Mouse (Mus musculus) CH12.LX (cell line): ENCODE data around the gene Slc35a5. TPM values are rescaled to one million over a fixed set of nuclear protein-coding genes. Genes with fewer than 3 reads are reported as not detected.

Experiments
- DNase-seq: peaks from one replicate; pipeline ENCODE4 v3.0.0-alpha.2; 2013; ENCODE audit errors: extremely low read depth
- H3K27ac ChIP-seq: 2 replicates; pipeline ENCODE4 v1.5.1; 2012; ENCODE audit warnings: low read depth, mild to moderate bottlenecking, control low read depth, moderate library complexity; ENCODE audit not compliant: insufficient read depth
- H3K27me3 ChIP-seq: replicated peaks from 2 replicates; pipeline ENCODE3; 2012; ENCODE audit warnings: inconsistent platforms
- H3K36me3 ChIP-seq, 2 experiments: replicated peaks in 1 of 2; 2 replicates each; pipeline versions ENCODE3 to v1.6.1; 2012; ENCODE audit warnings: inconsistent platforms in 1 of 2, low read length in 1 of 2, mild to moderate bottlenecking in 1 of 2, mixed read lengths in 1 of 2, moderate library complexity in 1 of 2; ENCODE audit not compliant: control insufficient read depth in 1 of 2, insufficient read depth in 1 of 2
- H3K4me1 ChIP-seq, 2 experiments: 2 replicates each; pipeline ENCODE4 v1.6.1; 2012; ENCODE audit warnings: inconsistent platforms in 1 of 2, moderate library complexity in 1 of 2; ENCODE audit not compliant: insufficient read depth in 2 of 2, control insufficient read depth in 1 of 2
- H3K4me2 ChIP-seq: 2 replicates; pipeline ENCODE4 v1.6.1; 2012; ENCODE audit warnings: low read depth, mild to moderate bottlenecking, control low read depth; ENCODE audit not compliant: poor library complexity, insufficient read depth, severe bottlenecking
- H3K4me3 ChIP-seq, 3 experiments: fragments of 150-350 bp in 1 of 3; sonication (generic) in 1 of 3; replicated peaks in 1 of 3; 2 replicates each; pipeline versions ENCODE3 to v1.5.1; 2011 to 2012; ENCODE audit warnings: low read depth in 2 of 3, low read length in 2 of 3, mild to moderate bottlenecking in 2 of 3, moderate library complexity in 2 of 3, control low read depth in 1 of 3, improper control_type of control experiment in 1 of 3, inconsistent platforms in 1 of 3, mixed read lengths in 1 of 3; ENCODE audit not compliant: poor library complexity in 1 of 3
- H3K79me2 ChIP-seq: replicated peaks from 2 replicates; pipeline ENCODE4 v1.6.1; 2012; ENCODE audit warnings: mild to moderate bottlenecking, moderate library complexity; ENCODE audit not compliant: control insufficient read depth, poor library complexity, insufficient read depth, severe bottlenecking; ENCODE audit errors: extremely low read depth
- H3K9ac ChIP-seq: 2 replicates; pipeline ENCODE4 v1.6.1; 2012; ENCODE audit warnings: low read depth, mild to moderate bottlenecking, control low read depth, moderate library complexity; ENCODE audit not compliant: insufficient read depth
- H3K9me3 ChIP-seq: replicated peaks from 2 replicates; pipeline ENCODE3; 2012; ENCODE audit warnings: low read length, inconsistent platforms, mixed read lengths
- CTCF ChIP-seq, 2 experiments: IDR thresholded peaks in 1 of 2; conservative IDR thresholded peaks in 1 of 2; 2 replicates each; pipeline ENCODE4 v1.5.1; 2011 to 2012; ENCODE audit warnings: low read depth in 2 of 2, low read length in 2 of 2, improper control_type of control experiment in 1 of 2, inconsistent platforms in 1 of 2, mild to moderate bottlenecking in 1 of 2, moderate library complexity in 1 of 2
- IRF4 ChIP-seq: IDR thresholded peaks from 2 replicates; pipeline ENCODE4 v1.6.1; 2014; ENCODE audit warnings: low read depth, mild to moderate bottlenecking, inconsistent platforms, low read length, improper control_type of control experiment
- JUN ChIP-seq: IDR thresholded peaks from 2 replicates; pipeline ENCODE4 v1.6.1; 2011; ENCODE audit warnings: low read depth, mild to moderate bottlenecking, low read length, improper control_type of control experiment, moderate library complexity; ENCODE audit not compliant: insufficient read depth
- MAFK ChIP-seq: IDR thresholded peaks from 2 replicates; pipeline ENCODE4 v1.6.1; 2011; ENCODE audit warnings: low read length, improper control_type of control experiment; ENCODE audit not compliant: insufficient replicate concordance
- MAZ ChIP-seq: IDR thresholded peaks from 2 replicates; pipeline ENCODE4 v1.6.1; 2012; ENCODE audit warnings: low read depth, mild to moderate bottlenecking, inconsistent platforms, low read length, improper control_type of control experiment, moderate library complexity
- MXI1 ChIP-seq: IDR thresholded peaks from 2 replicates; pipeline ENCODE4 v1.6.1; 2011; ENCODE audit warnings: mild to moderate bottlenecking, low read depth, low read length, improper control_type of control experiment
- MYC ChIP-seq: IDR thresholded peaks from 2 replicates; pipeline ENCODE4 v1.6.1; 2011; ENCODE audit warnings: low read depth, mild to moderate bottlenecking, improper control_type of control experiment, low read length
- NELFE ChIP-seq: IDR thresholded peaks from 2 replicates; pipeline ENCODE4 v1.6.1; 2011; ENCODE audit warnings: low read depth, low read length, improper control_type of control experiment
- TBP ChIP-seq: conservative IDR thresholded peaks from 2 replicates; pipeline ENCODE4 v1.6.1; 2011; ENCODE audit warnings: low read depth, low read length, improper control_type of control experiment
- USF1 ChIP-seq: IDR thresholded peaks from 2 replicates; pipeline ENCODE4 v1.6.1; 2014; ENCODE audit warnings: low read depth, mild to moderate bottlenecking, inconsistent platforms, low read length, improper control_type of control experiment
- ZC3H11A ChIP-seq: IDR thresholded peaks from 2 replicates; pipeline ENCODE4 v1.6.1; 2012; ENCODE audit warnings: low read depth, mild to moderate bottlenecking, inconsistent platforms, low read length, improper control_type of control experiment
- ZMIZ1 ChIP-seq: IDR thresholded peaks from 2 replicates; pipeline ENCODE4 v1.6.1; 2012; ENCODE audit warnings: low read depth, mild to moderate bottlenecking, inconsistent platforms, low read length, improper control_type of control experiment
- dilution Hi-C: fragments of 300-500 bp; cut with MboI; formaldehyde crosslinking; loops from 2 replicates; pipeline ENCODE4 v1.14.3; 2020; ENCODE audit warnings: low sequenced_read_pairs; ENCODE audit not compliant: extremely low pct_unique_long_range_greater_than_20kb, extremely low pct_ligation_motif_present
- in situ Hi-C: fragments of 300-500 bp; cut with MboI; formaldehyde crosslinking; loops from 3 replicates; pipeline ENCODE4 v1.14.3; 2019; ENCODE audit warnings: low sequenced_read_pairs, low pct_ligation_motif_present, low pct_unique_long_range_greater_than_20kb, mixed read lengths
- polyA plus RNA-seq: library from polyadenylated mRNA; unstranded; fragments of >175 nt; gene quantifications from 2 replicates; pipeline ENCODE4 v1.2.1, GENCODE M21; 2012; ENCODE audit warnings: low read depth; ENCODE audit not compliant: insufficient read length
- total RNA-seq, 2 experiments: library from RNA; depleted of rRNA; stranded (reverse); fragments of 300-350 nt in 1 of 2; fragments of >200 nt in 1 of 2; gene quantifications; 2 replicates each; pipeline ENCODE4 v1.2.3; 2012 to 2014

The Slc35a5 gene
- total and polyA plus RNA-seq, 3 experiments = 6.1 to 14.8 (median 7.4) TPM

- Histone ChIP-seq H3K4me1 (peaks cover 5 to 15% of the 10 kb centered on the region in 2 experiments), H3K27me3 (no peaks in the 10 kb centered on the region), H3K36me3 (no peaks in the 10 kb centered on the region), H3K79me2 (no peaks in the 10 kb centered on the region), H3K9ac (no peak overlapping the region), H3K27ac (no peak overlapping the region)
- TF ChIP-seq CTCF (conservative IDR thresholded peaks at IDR 0.05 in 1 of 2, IDR thresholded peaks at IDR 0.05 in 1 of 2; ENCODE audit: low read depth in 2 of 2, low read length in 2 of 2) = no peak
- TF ChIP-seq MAFK = 0 out of 2 replicates have a peak, but pooled peaks have one; percentile 33
- 0 out of 2 replicates have a peak, but pooled peaks have one; percentile 28 for TF ChIP-seq IRF4
- TF ChIP-seq, all 38 proteins: peak for 2
- Histone ChIP-seq H3K4me2 (no peak overlapping the region; the same call in 1 of the 2 replicates), H3K4me3 (no peak overlapping the region), H3K9me3 (no peaks in the 10 kb centered on the region)
- in situ Hi-C loops = no loop called here
- dilution Hi-C loops = no loop called here
- DNase-seq = no peak
Observed at GRCm38 (mm10) chr16:45110498-45110897, 48.0 kb downstream of the Slc35a5 start.

- H3K4me2 ChIP-seq = peak overlapping the region; percentile 11; the same call in 1 of the 2 replicates
- peak; percentile 27 for DNase-seq
- no peaks in the 10 kb centered on the region for H3K36me3 ChIP-seq
- dilution Hi-C loops = no loop called here
- H3K4me3 ChIP-seq = no peak overlapping the region
- no peaks in the 10 kb centered on the region for H3K79me2 ChIP-seq
- in situ Hi-C loops = no loop called here
- H3K4me1 ChIP-seq = peaks cover 5 to 15% of the 10 kb centered on the region in 2 experiments
- H3K27me3 ChIP-seq = no peaks in the 10 kb centered on the region
- TF ChIP-seq USF1 (no peak), TBP (no peak), ZMIZ1 (no peak), IRF4 (no peak), MAZ (no peak), MAFK (no peak)
- no peaks in the 10 kb centered on the region for H3K9me3 ChIP-seq
- no peak overlapping the region for H3K9ac ChIP-seq
- no peak overlapping the region for H3K27ac ChIP-seq
Observed at GRCm38 (mm10) chr16:45108203-45108878, 50.2 kb downstream of the Slc35a5 start.

GRCm38 (mm10) chr16:45104993-45105392, 53.5 kb downstream of the Slc35a5 start:
- no peak overlapping the region for H3K4me3 ChIP-seq
- H3K4me1 ChIP-seq = peaks cover 5 to 9% of the 10 kb centered on the region in 2 experiments
- H3K36me3 ChIP-seq = no peaks in the 10 kb centered on the region
- H3K9me3 ChIP-seq = no peaks in the 10 kb centered on the region
- H3K27me3 ChIP-seq = no peaks in the 10 kb centered on the region
- H3K4me2 ChIP-seq = no peak overlapping the region
- no peaks in the 10 kb centered on the region for H3K79me2 ChIP-seq
- DNase-seq = no peak
- dilution Hi-C loops (no loop called here), in situ Hi-C loops (no loop called here)
- TF ChIP-seq ZC3H11A = no peak
- TF ChIP-seq NELFE = no peak
- TF ChIP-seq MYC = no peak
- no peak for TF ChIP-seq TBP
- TF ChIP-seq MXI1 = no peak
- no peak for TF ChIP-seq USF1
- no peak for TF ChIP-seq JUN
- no peak overlapping the region for H3K9ac ChIP-seq
- H3K27ac ChIP-seq = no peak overlapping the region
